Mouse (Mus musculus) monocyte, adult 2 months (primary cell): ENCODE measurements around the gene Hhat.

Source experiments
- DNase-seq, 2 experiments: peaks; one replicate each; pipeline ENCODE4 v3.0.0; 2022; ENCODE audit warnings: low spot score in 2 of 2, low read depth in 1 of 2

The Hhat gene

DNA sequence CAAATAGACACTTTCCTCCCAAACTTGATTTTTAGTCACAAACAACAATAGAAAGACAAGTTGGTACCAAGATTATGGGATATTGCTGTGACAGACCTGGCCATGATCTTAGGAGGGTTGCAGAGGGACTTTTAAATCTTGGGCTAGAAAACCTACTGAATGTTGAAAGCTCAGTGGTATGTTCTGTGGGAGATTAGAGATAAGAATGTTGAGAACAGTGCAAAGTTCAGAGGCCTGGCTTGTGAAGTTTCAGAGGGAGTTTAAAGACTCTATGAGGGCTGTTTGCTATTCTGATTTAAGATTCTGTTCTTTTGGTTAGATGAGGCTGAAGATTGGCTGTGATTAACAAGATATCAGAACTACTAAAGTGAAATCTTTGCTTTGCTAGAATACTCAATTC lies 206.3 kb downstream of the Hhat start:
- DNase-seq: no peak

DNA sequence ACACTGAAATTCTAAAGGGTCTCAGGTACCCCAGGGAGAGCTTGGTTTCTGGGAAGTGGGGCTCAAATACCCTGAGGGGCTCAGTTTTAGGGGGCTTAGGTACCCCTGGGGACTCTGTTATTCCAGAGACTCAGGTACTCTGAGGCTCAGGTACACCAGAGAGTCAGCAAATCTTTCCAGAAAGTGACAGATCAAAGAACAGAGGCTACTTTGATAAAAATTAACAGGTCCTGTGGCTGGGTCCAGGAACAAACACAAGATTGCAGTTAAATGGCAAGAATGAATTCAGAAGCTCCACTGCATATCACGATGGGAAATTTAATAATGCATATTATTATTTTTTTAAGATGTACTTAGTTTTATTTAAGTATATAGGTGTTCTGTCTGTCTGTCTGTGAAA lies 211.7 kb downstream of the Hhat start:
- DNase-seq: no peak

DNA sequence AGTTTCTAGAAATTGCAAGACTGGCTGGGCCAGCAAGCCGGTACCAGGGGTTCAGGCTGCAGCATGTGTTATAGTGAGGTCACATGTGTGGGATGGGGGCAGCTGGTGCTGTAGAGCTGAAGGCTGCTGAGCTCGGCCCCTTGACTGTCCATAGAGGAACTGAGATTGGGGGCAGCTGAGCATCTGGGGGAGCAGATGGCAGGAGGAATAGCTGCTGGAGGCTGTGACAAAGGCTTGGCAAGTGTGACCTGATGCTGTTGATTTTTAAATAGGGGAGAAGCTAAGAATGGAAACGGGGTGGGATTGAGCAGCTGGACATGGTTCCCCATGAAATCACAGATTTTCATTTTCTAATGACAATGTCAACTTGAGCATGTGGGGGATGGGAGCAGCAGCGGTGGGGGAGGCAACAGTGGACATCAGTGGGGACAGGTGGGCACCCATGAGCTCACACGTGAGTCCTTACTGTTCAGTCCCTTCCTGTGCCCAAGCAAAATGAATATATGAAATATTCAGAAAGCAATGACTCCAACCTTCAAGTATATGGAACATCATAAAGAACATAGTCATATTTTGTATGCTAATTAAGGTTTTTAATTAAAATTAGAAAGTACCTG lies 212.9 kb downstream of the Hhat start:
- DNase-seq: no peak

DNA sequence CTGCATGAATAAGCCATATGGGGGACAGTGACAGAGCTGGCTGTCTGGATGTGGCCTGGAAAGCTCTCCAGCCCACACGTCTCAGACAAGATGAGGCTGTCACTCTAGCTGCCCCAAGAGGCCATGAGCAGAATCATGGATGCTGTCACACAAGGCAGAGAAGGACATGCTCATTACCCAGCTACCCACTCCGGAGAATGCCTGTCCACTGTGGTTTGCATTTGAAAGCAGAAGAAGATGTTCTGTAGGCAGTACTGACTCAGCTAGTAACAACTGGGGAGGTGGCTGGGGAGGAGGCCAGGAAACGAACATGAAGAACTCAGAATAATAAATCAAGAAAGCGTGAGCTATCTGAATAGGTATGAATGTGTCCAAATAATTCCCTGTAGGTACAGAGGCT lies 215.5 kb downstream of the Hhat start:
- no peak for DNase-seq

DNA sequence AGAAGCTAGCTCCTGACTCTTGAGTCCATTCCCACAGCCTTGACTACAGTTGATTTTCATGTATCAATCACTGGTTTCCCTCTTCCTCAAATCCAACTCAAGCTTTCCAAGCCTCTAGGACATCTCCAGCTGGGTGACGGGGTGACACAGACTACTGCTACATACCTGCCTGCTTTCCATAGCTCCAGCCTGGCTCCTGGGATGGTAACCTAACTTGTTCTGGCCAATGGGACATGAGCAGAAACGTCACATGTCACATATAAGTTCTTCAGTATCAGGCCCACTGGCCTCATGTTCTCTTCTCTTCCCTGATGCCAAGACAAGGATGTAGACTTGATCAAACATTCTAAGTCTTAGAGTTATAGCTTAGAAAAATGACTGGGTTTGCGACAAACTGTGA lies 220.5 kb downstream of the Hhat start:
- no peak for DNase-seq

DNA sequence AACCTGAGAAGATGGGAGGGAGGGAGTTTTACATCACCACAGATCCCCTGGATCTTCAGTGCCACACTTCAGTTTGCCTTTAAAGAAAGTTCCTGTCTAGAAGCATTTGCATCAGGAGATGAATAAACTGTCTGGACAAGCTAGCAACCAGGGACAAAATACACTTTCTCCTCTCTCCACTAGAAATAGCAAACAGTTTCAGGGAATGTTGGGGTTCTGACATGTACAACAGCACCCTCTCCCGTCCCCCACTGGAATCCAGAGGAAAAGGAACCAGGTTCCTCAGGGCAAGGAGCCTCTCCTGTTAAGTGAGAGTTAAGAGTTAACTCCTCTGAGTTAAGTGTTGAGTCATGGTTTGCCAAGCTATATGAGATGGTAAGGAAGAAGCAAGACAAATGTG lies 224.2 kb downstream of the Hhat start:
- no peak for DNase-seq

DNA sequence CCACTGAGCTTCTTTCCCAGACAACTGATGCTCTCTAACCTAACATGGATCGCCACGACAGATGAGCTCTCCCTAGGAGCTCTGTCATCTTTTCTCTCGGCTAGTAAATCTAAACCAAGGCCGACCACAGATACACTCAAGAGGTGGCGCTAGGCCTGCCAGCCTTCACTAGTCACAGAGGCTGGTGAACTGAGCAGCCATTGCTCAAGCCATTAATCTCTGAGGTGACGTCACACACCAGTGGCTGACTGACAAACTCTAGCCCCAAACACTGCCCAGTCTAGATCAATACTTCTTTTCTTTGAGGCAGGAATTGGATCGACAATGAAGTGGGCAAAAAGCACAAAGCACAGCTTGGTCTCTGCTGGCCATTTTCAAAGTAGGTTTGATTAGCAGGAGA lies 226.1 kb downstream of the Hhat start:
- no peak for DNase-seq

DNA sequence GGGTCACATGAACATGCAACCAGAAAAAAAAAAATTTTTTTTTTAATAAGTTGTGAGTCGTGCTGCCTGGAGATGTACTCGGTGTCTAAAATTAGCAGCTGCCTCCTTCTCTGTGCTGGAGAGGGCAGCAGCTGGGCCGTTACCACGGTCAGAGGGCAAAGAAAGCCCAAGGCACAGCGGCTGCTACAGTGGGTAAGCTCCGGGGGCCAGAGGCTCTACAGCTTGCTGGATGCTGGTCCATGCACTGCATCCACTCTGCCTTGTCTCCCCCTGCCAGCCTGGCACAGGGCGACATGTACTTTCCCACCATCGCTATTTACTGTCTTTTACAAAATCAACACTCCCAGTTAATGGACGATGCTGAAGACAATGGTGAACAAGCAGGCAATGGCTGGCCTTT lies 226.9 kb downstream of the Hhat start:
- DNase-seq: no peak

DNA sequence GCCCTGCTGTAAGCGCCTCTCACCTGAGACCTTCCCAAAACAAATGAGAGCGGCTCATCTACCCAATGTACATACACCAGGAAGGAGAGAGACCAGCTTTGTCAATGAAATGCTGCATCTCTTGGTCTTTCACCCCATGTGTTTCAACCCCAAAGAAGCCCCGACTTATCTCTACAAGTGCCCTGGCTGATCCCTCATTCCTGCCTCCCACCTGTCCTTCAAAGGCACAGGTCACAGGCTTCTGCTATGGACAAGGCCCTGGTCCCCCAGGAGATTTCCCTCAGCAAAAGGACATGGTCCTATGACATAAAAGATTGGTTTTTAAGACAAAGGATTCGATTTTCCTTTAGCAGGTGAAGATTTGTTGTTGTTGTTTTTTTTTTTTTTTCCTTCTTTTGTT lies 227.3 kb downstream of the Hhat start:
- DNase-seq: no peak

DNA sequence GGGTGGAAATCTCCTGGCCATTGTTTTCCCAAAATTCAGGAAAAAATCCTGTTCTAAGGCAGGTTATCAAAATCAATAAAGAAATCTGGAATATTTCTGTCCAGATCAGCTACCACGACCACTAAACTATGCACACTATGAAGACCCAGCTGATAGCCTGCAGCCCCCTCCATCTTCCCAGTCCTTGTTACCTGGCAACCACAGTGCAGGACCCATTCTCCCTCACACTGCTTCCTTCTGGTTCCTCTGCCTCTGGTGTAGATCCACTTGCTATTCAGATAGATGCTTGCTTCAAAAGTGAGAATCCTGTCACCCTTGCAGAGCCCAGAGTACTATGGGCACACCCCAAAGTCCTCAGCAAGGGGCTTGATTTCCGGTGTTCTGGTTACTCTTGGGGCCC lies 228.9 kb downstream of the Hhat start:
- DNase-seq: no peak

DNA sequence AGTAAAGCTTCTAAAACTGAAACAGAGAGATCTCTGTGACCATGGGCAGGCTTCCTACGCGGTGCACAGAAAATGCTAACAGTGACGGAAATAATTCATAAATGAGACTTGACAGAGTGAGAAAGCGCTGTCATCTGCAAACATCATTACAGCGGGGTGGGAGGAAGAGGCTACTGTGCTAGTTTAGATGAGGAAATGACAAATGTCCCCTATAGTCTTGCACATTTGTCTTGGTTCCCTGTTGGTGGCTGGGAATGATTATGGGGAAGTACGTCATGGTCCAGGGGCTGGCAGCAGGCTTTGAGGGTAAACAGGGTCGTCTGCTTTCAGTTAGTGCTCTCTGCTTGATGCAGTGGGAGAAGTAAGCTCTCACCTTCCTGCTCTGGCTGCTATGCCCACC lies 233.9 kb downstream of the Hhat start:
- no peak for DNase-seq

DNA sequence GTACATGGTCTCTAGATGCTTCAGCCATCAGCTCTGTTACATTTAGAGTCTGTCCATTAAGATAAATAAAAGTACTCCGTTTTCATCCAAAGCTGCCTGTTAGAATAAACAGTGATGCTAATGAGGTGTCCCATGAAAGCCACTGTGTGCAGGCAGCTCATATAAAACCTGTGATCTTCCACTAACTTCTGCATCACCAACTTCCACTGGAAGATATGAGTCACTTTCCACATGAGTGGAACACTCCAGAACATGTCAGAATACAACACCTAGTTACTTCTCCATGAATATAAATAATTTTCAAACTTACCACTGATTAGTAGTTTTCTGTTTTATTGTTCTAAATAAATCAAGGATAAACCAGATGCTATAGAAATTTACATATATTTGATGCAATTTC lies 234.6 kb downstream of the Hhat start:
- DNase-seq: no peak

DNA sequence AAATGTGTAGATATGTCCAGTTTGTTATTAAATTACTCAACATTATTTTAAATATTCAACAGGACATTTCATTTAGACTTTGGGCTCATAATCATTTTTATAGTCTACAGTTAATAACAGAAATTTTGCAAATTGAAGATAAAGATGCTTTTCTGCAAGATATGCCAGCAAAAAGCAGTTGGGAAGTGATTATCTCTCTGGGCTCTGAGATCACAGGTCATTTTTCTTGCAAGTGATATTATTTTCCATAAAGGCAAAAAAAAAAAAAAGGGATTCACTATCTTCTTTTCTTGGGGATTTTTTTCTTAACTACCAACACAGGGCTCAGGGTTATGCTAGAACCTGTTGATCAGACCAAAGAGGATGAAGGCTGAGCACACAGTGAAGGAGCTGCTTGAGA lies 238.0 kb downstream of the Hhat start:
- DNase-seq: no peak

DNA sequence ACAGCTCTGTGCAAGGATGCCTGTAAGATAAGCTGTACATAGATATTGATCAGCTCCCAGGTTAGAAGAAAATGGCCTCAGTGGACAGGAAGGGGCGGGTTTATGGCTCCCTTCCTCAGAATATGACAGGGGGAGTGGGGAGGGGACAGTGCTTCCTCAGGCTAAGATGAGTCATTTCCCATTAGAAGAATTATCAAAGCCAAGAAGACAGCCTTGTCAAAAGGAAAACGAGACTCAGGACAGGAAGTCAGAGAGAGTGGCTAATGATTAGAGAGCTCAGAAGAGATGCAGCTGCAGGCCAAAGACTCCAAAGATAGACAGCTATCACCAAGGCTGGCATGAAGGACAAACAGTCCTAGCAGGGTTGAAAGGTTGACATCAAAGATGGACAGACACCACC lies 238.8 kb downstream of the Hhat start:
- DNase-seq: no peak

DNA sequence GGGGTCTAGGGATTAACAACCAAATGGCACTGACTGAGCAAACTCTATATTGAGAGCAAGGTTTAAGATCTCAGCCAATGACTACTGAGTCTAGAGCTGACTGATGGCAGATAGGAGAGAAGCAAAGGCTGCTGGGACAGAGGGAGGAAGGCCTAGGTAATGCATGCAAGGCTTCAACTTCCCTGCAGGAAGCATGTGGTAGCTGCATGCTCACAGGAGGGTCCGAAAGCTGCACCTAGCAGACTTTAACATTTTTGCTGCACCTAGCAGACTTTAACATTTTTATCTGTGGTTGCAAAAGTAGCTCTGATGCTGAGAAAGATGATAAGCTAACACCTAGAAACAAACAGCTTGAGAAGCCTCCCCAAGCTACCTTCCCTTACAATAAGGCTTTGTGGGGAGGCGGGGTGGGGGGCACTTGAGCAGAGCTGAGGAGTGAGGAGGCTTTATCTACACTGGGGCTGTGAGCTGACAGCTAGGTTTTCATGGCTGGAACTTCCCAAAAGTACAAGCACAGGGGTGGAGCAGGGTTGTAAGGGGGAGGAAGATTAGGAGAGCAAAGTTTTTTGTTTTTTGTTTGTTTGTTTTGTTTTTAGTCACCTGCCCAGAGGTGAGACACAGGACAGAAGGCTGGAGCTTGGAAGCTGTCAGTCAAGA lies 239.4 kb downstream of the Hhat start:
- DNase-seq: no peak

DNA sequence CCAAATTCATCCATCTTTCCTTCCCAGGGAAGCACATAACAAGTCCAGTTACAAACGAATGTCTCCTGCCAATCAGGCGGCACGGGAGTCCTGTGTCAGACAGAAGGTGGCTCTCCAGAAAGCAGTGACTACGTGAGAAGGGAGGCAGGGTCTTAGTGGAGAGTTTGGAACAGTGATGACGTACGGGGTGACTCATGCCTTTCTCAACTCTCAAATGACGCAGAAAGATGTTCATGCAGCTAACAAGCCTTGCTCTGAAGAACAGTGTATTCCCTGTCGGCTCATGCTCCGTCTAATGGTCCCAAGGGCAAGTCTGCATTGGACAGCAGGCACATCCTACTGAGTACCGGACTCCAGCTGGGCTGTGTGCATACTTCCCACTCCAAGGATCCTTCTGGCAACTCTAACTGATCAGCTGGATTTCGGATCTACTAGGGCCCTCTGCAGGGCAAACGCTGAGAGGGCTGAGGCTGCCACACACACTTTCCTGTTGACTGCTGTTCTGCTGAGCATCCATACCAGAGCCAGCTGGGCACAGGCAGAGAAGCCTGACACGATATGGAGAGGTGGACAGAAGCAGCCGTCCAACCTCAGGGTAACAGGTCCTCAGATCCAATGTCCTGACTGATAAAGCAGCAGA lies 245.2 kb downstream of the Hhat start:
- DNase-seq: no peak

DNA sequence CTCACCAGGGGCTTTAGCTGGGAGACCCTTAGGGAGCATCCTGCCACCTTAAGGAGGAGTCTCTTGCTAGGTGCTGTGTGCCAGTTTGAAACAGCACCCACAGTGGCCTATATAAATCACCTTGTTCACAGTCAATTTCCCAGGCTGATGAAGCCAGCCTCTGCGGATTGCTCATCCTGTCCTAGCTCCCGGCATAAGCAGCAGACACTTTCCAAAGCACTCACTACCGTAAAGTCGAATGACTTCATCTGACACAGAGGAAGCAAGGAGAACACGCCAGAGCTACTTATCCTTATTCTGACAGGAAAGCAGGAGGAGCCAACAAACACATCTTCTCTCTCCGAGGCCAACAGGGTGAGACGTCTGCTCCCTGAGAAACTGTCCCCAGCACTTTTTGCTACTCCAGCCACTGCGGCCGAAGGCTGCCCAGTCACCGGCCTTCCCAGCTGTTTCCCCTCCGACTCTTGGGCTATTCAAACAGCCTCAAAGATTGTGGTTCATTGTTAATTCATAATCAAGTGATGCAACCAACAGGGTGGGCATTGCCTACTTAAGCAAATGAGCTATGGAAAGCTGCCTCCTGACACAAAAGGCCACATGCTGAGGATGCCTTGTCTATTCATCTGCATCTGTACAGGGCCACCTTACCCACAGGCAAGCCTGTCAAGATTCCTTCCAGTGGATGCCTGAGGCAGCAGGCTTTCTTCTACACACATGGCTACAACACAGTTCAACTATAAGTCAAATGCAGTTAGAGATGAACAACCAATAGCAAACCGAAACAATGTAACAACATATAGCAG lies 248.4 kb downstream of the Hhat start:
- no peak for DNase-seq

DNA sequence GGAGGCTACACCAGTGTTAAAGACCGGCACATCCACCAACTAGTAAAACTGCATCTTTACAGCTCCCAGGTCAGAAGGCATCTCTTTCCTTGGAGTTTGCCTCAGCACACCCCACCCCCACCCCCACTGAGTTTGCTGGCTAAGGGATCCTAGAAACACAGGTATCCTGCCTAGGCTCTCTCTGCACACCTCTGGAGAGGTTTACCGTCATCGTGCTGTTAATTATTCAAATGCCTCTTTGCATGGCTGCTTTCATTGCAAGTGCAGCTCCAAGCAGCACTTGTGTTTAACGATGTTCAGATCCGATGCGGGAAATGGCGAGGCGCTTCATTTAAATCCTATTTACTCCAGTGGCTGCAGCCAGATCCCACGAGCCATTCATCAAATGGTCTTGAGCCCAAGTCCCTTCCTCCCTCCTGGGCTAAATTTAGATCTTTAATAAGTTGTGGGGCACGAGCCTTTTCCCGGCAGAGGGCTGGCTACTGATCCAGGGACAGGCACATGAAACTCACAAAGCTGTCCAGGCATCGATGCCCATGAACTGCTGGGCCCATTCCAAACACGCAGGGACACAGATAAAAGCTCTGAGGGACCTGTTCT lies 250.1 kb downstream of the Hhat start:
- no peak for DNase-seq

DNA sequence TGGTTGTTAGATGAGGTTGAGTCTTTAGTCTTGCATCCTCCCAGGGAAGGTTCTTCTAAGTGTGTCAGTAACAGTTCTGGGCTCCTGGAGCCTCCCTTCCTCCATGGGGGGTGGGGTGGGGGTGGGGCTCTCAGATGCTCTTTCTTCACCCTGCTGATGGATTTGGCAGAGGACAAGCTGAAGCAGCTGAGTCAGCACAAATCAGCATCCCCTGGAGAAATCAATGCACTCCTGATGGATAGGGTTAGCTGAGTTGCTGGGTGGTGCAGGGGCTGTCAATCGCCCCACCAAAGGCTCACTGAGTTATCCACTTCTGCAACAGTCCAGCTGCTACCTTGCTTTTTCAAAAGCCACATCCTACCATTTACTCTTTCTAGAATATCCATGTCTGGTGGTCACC lies 251.3 kb downstream of the Hhat start:
- DNase-seq: no peak

DNA sequence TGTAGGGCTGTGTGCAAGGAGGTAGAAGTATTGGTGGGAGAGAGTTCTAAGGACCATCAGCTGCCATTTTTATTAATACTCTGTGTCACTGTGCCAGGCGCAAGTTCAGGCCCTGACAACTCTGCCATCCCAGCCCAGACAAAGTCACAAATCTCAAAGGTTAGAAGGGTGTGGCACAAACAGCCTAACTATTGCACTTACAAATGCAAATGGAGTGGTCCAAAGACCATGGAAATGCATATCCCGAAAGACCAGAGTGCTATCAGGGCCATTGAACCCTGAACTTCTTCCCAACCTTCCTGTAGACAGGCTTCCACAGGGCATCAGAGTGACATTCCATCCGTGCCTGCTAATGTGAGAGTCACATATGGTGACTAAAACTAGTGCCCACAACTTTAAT lies 255.7 kb downstream of the Hhat start:
- DNase-seq: no peak

DNA sequence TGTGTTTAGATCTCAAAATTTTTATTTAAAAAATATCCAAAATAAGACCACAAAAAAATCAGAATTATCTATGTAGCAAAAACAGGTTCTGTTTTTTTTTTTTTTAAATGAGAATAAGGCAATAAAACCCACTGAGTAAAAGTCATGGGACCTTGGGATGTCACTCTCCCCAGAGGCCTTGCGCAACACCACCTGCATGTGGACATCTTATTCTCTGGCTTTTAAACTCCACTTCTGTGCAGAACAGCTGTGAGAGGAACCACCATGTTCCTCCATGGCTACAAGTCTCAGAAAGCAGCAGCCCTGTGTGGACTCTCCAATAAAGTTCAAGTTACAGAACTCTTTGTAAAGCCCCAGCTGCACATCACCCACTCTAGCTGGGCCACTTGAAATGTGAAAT lies 258.2 kb downstream of the Hhat start:
- DNase-seq: no peak

DNA sequence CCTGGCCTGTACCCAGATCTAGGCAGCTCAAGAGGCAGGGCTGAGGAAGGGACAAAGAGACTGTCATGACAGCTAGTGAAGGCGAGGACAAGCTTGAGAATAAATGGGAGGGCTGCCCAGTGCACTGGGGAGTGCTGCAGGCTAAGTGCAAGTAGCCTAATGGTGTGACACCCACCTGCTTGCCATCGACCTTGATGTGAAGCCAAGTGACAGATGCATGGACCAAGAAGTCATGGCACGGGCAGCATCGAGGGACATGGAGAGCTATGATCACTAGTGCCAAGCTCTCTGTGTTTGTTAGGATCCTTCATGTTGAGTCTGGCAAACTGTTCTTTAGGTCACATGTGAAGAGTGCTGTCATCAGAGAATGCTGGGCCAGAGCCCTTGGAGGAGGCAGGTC lies 267.4 kb downstream of the Hhat start:
- DNase-seq: no peak
